Mouse (Mus musculus) cerebellum, adult 2 months (tissue): ENCODE data around the gene Ppp1r18.

ENCODE experiments used
- CTCF ChIP-seq: fragments of 200-500 bp; IDR thresholded peaks from 2 replicates; pipeline ENCODE4 v1.5.1; 2011; ENCODE audit warnings: low read depth, mild to moderate bottlenecking, control low read depth, low read length, moderate library complexity, borderline replicate concordance; ENCODE audit not compliant: insufficient read depth
- POLR2A ChIP-seq: fragments of 200-500 bp; IDR thresholded peaks from 2 replicates; pipeline ENCODE4 v1.6.1; 2011; ENCODE audit warnings: low read length, control low read depth, borderline replicate concordance; ENCODE audit not compliant: insufficient read depth

DNA sequence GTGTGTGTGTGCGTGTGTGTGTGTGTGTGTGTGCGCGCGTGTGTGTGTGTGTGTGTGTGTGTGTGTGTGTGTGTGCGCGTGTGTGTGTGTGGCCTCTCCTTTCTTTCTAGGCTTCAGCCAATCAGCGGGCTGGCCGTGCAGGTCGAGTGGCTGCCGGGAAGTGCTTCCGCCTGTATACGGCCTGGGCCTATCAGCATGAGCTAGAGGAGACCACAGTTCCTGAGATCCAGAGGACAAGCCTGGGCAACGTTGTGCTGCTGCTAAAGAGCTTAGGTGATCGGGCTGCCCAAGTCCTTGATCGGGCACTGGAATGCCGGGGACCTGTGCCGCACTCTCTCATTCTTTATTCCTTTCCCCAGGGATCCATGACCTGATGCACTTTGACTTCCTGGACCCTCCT lies 22.3 kb downstream of the Ppp1r18 start:
- no peak for TF ChIP-seq CTCF
- TF ChIP-seq POLR2A, result no peak
